Mouse (Mus musculus) small intestine, adult 2 months (tissue): ENCODE data around the gene Entpd3. TPM values are rescaled to one million over a fixed set of nuclear protein-coding genes. Genes with fewer than 3 reads are reported as not detected.

ENCODE experiments used
- H3K27ac ChIP-seq: fragments of 200-500 bp; 2 replicates; pipeline ENCODE4 v1.5.1; 2012; ENCODE audit warnings: low read depth, low read length, control low read depth, inconsistent platforms; ENCODE audit not compliant: insufficient read depth
- H3K27me3 ChIP-seq: fragments of 200-500 bp; 2 replicates; pipeline ENCODE4 v1.6.1; 2012; ENCODE audit warnings: mild to moderate bottlenecking, moderate library complexity, low read length, inconsistent platforms; ENCODE audit not compliant: control insufficient read depth, insufficient read depth
- H3K36me3 ChIP-seq: fragments of 200-500 bp; 2 replicates; pipeline ENCODE4 v1.6.1; 2012; ENCODE audit warnings: mild to moderate bottlenecking, low read length, control low read depth, inconsistent platforms; ENCODE audit not compliant: control insufficient read depth, insufficient read depth
- H3K4me1 ChIP-seq: fragments of 200-500 bp; 2 replicates; pipeline ENCODE4 v1.6.1; 2012; ENCODE audit warnings: low read length, inconsistent platforms, mixed read lengths; ENCODE audit not compliant: control insufficient read depth, insufficient read depth, insufficient read length
- H3K4me3 ChIP-seq: fragments of 200-500 bp; 2 replicates; pipeline ENCODE4 v1.5.1; 2012; ENCODE audit warnings: low read depth, mild to moderate bottlenecking, control low read depth, inconsistent platforms, low read length, moderate library complexity
- CTCF ChIP-seq: fragments of 200-500 bp; IDR thresholded peaks from 2 replicates; pipeline ENCODE4 v1.5.1; 2012; ENCODE audit warnings: low read depth, mild to moderate bottlenecking, control low read depth, inconsistent platforms, low read length, moderate library complexity, mixed read lengths; ENCODE audit not compliant: insufficient replicate concordance, insufficient read length; ENCODE audit errors: extremely low read depth
- POLR2A ChIP-seq: fragments of 200-500 bp; IDR thresholded peaks from 2 replicates; pipeline ENCODE4 v1.6.1; 2012; ENCODE audit warnings: low read depth, mild to moderate bottlenecking, control low read depth, inconsistent platforms, low read length, moderate library complexity
- WGBS: fragments of 180-500 bp; shearing (Covaris S2); methylation state at CpG from one replicate; pipeline ENCODE4 v1.1.7; 2018; 5-methylcytosine and 5-hydroxymethylcytosine counted together
- polyA plus RNA-seq: library from polyadenylated mRNA; depleted of rRNA; stranded (reverse); fragments of >200 nt; gene quantifications from 2 replicates; pipeline ENCODE4 v1.2.3, GENCODE M21; 2012

The Entpd3 gene
- polyA plus RNA-seq, 1 experiment = 1.2 TPM

GRCm38 (mm10) chr9:120571593-120572385, 32.2 kb downstream of the Entpd3 start:
- Histone ChIP-seq H3K36me3 (peaks cover 22% of the 10 kb centered on the region), H3K4me3 (peak overlapping the region; percentile 91), H3K27me3 (no peaks in the 10 kb centered on the region), H3K27ac (peak overlapping the region; percentile 45), H3K4me1 (peaks cover 8% of the 10 kb centered on the region; the same call in 1 of the 2 replicates)
- WGBS = 1% methylated on average over 53 of the region's 53 CpGs
- TF ChIP-seq CTCF (no peak), POLR2A (no peak)

DNA sequence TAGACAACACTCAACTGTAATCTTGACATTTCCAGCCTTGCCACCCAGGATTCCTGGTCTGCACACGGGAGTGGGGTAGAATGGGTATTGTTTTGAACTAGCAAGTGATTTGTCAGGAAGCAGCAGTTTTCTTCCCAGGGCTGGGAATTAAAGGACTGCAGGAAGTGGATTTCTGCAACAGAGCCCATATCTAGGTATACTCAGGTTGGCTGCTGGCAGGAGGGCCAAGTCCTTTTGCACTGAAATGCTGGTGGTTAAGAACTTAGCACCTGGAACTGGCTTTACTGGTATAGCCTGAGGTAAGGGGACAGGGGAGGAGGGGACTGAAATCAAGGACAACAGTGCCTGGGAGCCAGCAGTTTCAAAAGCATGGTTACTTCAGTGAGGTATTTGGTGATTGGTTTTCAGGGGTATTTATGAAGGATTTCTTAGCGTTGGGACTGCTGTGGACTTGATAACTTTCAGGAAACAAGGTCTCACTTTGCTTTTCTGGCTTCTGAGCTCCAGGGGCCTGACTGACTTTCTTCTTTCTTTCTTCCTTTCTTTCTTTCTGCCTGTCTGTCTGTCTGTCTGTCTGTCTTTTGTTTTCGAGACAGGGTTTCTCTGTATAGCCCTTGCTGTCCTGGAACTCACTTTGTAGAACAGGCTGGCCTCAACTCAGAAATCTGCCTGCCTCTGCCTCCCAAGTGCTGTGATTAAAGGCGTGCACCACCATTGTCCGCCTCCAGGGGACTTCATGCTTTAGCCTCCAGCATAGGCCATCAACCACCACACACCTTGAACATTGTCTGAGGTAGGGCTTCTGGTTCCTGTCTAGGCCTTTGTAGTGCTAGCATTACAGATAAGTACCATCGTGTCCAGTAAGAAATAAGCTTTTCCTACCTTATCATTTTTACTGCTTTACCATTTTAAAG, 36.4 kb downstream of the Entpd3 start:
- Histone ChIP-seq H3K27me3 (no peaks in the 10 kb centered on the region), H3K4me1 (peaks cover 9% of the 10 kb centered on the region; the same call in 1 of the 2 replicates), H3K36me3 (peaks cover 22% of the 10 kb centered on the region), H3K4me3 (no peak overlapping the region), H3K27ac (no peak overlapping the region)
- WGBS = 57% methylated on average over 6 of the region's 6 CpGs
- TF ChIP-seq POLR2A (no peak), CTCF (no peak)

- 2% methylated on average over 4 of the region's 4 CpGs for WGBS
- TF ChIP-seq CTCF = 0 out of 2 replicates have a peak, but pooled peaks have one; percentile 6
- no peak for TF ChIP-seq POLR2A
- Histone ChIP-seq H3K27me3 (no peaks in the 10 kb centered on the region), H3K36me3 (peaks cover 22% of the 10 kb centered on the region), H3K4me1 (peaks cover 9% of the 10 kb centered on the region; the same call in 1 of the 2 replicates), H3K4me3 (peak overlapping the region; percentile 35; the same call in 1 of the 2 replicates), H3K27ac (no peak overlapping the region)
Observed at GRCm38 (mm10) chr9:120576662-120577013, 37.0 kb downstream of the Entpd3 start.

DNA sequence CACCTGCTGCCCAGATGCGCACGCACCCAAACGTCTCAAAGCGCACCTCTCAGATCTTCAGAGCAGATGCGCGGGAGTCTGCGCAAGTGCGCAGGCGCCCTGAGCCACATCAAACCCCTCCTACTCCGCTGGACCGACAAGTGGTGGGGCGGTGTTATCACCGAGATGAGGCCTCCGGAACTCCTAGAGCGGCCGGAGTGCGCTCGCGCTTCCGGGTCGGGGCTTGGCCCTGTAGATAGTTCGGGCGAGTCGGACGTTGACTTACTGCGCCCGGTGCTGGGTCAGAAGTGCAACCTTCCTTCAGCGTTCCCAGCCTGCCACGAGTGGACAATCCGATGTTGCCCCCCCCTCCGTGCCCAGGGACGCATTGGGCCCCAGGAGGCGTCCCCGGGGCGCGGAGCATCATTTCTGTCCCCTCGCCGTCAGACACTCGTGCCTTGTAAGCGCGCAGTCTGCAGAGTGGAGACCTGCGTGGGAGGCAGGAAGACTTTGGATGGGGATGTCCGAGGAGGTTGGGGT, 37.6 kb downstream of the Entpd3 start:
- under 1% methylated on average over 43 of the region's 43 CpGs for WGBS
- peaks cover 22% of the 10 kb centered on the region for H3K36me3 ChIP-seq
- peak overlapping the region; percentile 88 for H3K4me3 ChIP-seq
- H3K27ac ChIP-seq = peak overlapping the region; percentile 68
- H3K4me1 ChIP-seq = peaks cover 9% of the 10 kb centered on the region; the same call in 1 of the 2 replicates
- no peaks in the 10 kb centered on the region for H3K27me3 ChIP-seq
- peak; percentile 88 for TF ChIP-seq POLR2A
- TF ChIP-seq CTCF = no peak

GRCm38 (mm10) chr9:120577706-120578405, 38.2 kb downstream of the Entpd3 start:
- WGBS = 27% methylated on average over 12 of the region's 12 CpGs
- peak overlapping the region; percentile 68 for H3K27ac ChIP-seq
- H3K4me1 ChIP-seq = peaks cover 8% of the 10 kb centered on the region; the same call in 1 of the 2 replicates
- peaks cover 20% of the 10 kb centered on the region for H3K36me3 ChIP-seq
- TF ChIP-seq POLR2A (no peak), CTCF (no peak)
- no peaks in the 10 kb centered on the region for H3K27me3 ChIP-seq
- peak overlapping the region; percentile 88 for H3K4me3 ChIP-seq

- peaks cover 14% of the 10 kb centered on the region for H3K36me3 ChIP-seq
- peaks cover 12% of the 10 kb centered on the region; the same call in 1 of the 2 replicates for H3K4me1 ChIP-seq
- no peak overlapping the region for H3K27ac ChIP-seq
- H3K27me3 ChIP-seq = no peaks in the 10 kb centered on the region
- H3K4me3 ChIP-seq = no peak overlapping the region
- TF ChIP-seq CTCF (no peak), POLR2A (no peak)
- 42% methylated on average over 6 of the region's 6 CpGs for WGBS
Observed at GRCm38 (mm10) chr9:120578701-120579100, 39.1 kb downstream of the Entpd3 start.
